Mouse (Mus musculus): ENCODE measurements around the gene Tmem119.
"Not testable (repeated sequence)": the region's sequence is repeated elsewhere in the genome, so short reads cannot be mapped to it uniquely, and the experiment has no call there.

Gene Tmem119

DNA sequence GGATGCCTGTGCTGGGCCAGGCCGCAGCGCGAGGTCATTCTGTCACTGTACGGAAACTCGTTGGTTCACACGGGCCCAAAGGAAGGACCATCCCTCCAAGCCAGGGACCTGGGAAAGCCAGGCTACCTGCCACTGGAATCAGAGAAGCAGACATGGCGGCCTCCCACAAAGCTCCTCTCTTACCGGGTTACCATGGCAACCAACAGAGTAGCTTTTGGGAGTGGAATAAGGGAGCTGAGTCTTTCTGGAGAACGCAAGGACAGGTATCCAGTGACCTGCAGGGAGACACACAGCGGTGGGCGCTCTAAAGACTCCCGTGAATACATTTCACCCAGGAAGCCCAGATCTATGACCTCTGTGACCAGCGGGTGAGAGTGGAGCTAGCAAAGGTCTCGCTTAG, 18.3 kb upstream of the Tmem119 start:
- DNase-seq (ENCODE audit: low spot score in 2 of 2), result no peak

DNA sequence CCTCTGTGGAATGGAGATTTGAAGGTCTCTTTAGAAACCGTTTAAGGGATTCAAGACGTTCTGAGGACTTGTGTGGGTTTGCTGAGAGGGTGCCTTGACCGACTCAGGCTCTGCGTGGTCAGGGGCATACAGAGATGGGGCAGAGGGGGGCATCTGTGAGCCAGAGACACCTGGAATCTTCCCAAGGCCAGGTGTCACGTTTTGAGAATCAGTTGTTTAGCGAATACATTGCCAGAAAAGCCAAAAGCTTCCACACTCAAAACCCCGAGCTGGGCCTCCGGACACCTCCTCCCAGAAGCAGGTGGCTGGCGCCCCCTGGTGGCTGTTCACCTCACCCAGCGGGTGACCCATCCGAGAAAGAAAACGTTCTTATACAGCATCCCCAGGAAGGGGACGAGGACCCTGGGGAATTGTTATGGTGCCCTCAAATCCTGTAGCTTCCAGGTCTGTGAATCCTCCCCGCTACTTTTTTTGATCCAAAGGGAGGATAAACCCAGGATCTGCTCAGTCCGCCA, 15.4 kb upstream of the Tmem119 start:
- DNase-seq (ENCODE audit: low spot score in 2 of 2), result peak in 1 of 2 experiments; percentile 57

- DNase-seq (ENCODE audit: low spot score in 2 of 2), result no peak
Observed at GRCm38 (mm10) chr5:113815041-113815389, 14.7 kb upstream of the Tmem119 start.

DNA sequence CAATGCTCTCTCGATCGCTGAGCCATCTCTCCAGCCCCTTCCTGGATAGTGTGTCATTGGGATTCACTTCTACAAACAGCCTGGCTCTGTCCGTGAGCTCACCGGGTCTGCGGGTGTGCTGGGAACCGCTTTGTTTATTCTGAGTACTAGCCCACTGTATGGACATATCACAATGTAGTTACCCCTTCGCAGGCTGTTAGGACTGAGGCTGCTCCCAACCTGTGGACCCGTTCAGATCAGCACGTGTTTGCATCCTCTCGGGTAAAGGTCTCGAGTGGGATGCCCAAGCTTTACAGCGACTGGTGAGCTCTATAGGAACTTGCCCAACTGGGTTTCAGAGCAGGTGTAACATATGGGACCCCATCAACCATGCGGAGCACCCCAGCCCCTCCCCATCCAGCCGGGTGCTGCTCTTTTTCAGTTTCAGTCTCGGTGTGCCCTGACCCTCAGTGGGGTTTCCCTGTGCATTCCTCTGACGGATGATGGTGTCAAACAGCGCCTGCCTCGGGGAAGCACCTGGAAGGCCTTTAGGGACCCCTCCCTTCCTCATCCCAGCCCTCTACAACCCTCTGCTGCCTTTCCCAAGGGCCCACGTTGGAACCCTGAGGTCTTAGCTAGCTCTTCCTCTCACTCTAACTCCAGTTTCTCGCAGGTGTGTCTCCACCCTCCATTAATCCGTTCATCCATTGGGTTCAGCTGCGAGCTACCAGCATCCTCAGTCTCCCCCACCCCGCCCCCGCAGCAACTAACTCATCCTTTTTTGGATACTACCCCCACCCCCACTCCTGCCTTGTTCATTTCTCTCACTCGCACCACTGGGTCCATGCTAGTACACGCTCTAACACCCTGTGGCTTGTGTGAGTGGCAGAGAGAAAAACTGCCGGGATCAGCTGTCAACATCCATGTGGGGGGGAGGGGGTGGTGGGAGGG, 14.1 kb upstream of the Tmem119 start:
- DNase-seq (ENCODE audit: low spot score in 2 of 2), result no peak

GRCm38 (mm10) chr5:113813608-113814007, 13.3 kb upstream of the Tmem119 start:
- no peak for DNase-seq (ENCODE audit: low spot score in 2 of 2)

GRCm38 (mm10) chr5:113812638-113813037, 12.3 kb upstream of the Tmem119 start:
- no peak for DNase-seq (ENCODE audit: low spot score in 2 of 2)

GRCm38 (mm10) chr5:113811824-113812420, 11.6 kb upstream of the Tmem119 start:
- not testable (repeated sequence) for DNase-seq (ENCODE audit: low spot score in 2 of 2)

DNA sequence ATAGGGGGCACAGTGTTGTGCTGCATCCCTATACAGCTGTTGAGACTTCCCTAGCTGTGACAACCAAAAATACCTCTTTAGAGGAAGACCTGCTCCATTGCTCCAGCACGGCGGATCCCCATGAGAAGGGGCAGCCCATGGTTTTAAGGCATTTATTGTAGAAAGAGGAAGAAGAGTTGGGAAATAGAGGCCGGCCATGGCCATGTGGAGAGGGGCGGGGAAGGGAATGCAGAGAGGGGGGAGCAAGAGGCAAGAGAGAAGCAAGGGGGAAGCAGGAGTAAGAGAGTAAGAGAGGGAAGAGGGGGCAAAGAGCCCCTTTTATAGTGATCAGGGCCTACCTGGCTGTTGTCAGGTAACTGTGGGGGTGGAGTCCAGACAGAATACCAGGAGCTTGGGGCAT, 9.8 kb upstream of the Tmem119 start:
- DNase-seq (ENCODE audit: low spot score in 2 of 2), result no peak

DNA sequence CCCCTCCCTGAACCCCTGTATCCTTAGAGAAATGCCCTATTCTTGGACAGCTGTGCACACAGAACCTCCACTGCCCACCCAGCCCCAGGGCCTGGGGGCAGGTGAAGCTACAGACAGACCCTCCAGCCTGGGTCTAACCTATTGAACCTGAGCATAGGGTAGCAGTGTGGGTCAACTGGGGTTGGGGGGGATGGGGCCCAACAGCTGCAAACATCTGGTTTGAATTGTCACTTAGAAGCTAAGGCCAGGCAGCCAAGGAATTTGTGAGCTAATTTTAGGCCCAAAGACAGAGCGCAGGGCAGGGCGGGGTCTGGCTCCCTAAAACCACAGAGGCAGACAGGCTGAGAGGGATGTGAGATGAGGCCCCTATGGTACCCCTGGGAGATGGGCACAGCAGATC, 7.9 kb upstream of the Tmem119 start:
- DNase-seq (ENCODE audit: low spot score in 2 of 2), result no peak

DNA sequence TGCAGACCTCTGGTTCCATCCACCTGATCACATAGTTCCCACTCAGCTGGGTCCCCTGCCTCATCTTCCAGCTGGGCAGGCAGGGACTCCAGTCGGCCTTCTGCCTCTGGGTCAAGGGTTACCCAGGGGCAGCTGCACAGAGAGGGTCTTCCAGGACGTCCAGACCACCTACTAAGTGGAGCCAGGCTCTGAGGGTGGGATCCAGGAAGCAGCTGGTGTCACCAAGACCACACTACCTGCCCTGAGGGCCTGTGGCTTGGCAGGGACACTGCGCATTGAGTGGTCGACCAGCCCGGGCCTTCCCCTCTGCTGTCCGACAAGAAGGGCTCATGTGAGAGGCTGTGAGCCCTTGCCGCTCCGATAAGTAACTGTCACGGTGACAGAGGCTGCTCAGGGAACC, 7.4 kb upstream of the Tmem119 start:
- no peak for DNase-seq (ENCODE audit: low spot score in 2 of 2)

DNA sequence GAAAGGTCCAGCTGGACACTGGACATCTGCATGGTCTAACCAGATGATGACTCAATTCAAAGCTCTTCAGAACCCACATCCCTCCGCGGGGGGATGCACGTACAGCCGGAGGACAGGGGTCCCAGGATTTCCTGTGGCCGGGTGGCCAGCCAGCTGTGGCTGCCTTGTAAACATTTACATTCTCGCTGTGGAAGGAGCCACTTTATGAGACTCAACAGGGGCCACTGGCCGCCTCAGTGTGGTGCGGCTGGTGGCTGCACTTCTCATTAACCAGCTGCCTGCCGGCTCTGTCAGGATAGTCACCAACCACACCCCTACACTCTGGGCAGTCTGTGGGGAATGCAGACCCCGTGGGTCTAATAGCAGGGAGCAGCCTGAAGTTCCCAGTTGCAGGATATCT, 6.1 kb upstream of the Tmem119 start:
- DNase-seq (ENCODE audit: low spot score in 2 of 2), result no peak

GRCm38 (mm10) chr5:113805301-113805700, 5.0 kb upstream of the Tmem119 start:
- DNase-seq (ENCODE audit: low spot score in 2 of 2), result no peak

DNA sequence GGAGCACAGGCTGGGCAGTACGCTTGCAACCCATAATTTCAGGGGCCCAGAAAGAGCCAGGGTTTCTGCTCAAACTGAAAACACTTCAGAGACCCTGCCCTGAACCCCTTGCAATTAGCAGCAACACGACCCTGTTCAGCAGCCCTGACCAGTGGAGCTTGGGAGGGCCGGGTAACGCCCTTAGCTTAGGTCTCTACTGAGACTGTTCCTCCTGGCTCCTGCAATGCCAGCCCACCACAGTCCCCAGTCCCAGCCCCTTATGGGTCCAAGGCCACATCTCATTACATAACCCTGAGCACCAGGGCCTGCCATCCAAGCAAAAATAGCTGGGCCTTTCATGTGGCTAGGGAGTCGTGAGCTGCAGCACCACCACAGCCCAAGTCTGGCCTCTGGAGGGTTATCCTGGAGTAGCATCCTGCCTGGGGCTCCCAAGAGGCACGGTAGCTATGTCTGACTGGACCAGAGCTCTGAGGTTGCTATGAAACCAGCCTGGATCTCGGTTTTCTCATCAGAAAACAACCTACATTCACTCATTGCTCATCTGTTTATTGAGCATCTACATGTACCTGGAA, 4.2 kb upstream of the Tmem119 start:
- no peak for DNase-seq (ENCODE audit: low spot score in 2 of 2)

- DNase-seq (ENCODE audit: low spot score in 2 of 2), result no peak
Observed at GRCm38 (mm10) chr5:113799691-113800090, 625 bp downstream of the Tmem119 start.

GRCm38 (mm10) chr5:113798525-113798924, 1.8 kb downstream of the Tmem119 start:
- no peak for DNase-seq (ENCODE audit: low spot score in 2 of 2)

- DNase-seq (ENCODE audit: low spot score in 2 of 2), result no peak
Observed at GRCm38 (mm10) chr5:113797149-113797882, 3.0 kb downstream of the Tmem119 start.

DNA sequence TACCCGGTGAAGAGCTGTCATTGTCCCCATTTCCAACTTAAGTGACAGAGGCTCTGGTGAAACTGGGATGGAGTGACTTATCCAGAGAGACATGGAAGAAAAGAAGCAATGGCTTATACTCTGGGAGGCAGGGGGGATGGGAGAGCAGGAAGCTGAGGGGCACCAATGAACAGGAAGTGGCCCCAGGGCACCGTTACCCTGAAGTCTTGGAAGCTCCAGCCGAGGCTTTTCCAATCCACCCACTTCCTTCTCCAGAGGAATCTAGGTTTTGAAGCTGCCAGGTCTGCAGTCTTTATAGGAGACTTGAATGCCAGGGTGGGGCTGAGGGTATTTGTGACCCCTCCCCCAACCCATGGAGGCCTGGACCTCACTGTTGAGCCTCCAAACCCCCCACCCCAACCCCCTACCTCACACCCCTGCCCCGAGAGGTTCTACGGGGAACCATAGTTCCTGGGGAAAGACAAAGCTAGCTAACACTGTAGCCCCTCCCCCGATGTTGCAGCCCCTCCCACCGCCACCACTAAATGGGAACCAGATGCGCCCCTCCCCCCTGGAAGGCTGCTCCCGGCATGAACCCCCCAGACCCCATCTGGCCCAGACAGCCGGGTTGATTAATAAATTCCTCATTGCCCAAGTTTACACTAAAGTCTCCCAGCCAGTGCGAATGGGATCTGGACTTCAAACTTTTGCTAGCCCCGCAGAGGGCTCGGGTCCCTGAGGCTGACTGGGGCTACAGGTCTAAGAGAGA, 3.7 kb downstream of the Tmem119 start:
- no peak for DNase-seq (ENCODE audit: low spot score in 2 of 2)

GRCm38 (mm10) chr5:113791197-113792095, 8.9 kb downstream of the Tmem119 start:
- no peak for DNase-seq (ENCODE audit: low spot score in 2 of 2)

GRCm38 (mm10) chr5:113790453-113791196, 9.7 kb downstream of the Tmem119 start:
- no peak for DNase-seq (ENCODE audit: low spot score in 2 of 2)

Data from frontal cortex, postnatal 10 days (tissue).